Mouse (Mus musculus) lung, adult 10 weeks (tissue): ENCODE measurements around the gene Cyp2c65. TPM values are rescaled to one million over a fixed set of nuclear protein-coding genes. Genes with fewer than 3 reads are reported as not detected.

Source experiments
- polyA plus RNA-seq: library from polyadenylated mRNA; stranded (reverse); fragments of 350-450 nt; fragmentation: Illumina TruSeq; extraction: RNeasy Lipid Tissue Mini Kit (QIAGEN cat#74804); gene quantifications from one replicate; pipeline ENCODE4 v1.2.3, GENCODE M21; 2014; ENCODE audit warnings: low read depth, low replicate concordance; ENCODE audit not compliant: insufficient read depth

Gene Cyp2c65
- not detected for polyA plus RNA-seq

GRCm38 (mm10) chr19:39060719-39061118 is at the start of gene Cyp2c65:
Gene Cyp2c65 (plus strand): TSS chr19:39061015.

GRCm38 (mm10) chr19:39113644-39114043 is 52.8 kb downstream of the Cyp2c65 start, which contains the start of gene Cyp2c66:
Gene Cyp2c66 (plus strand): TSS chr19:39113898.

Other genes starting within 250 kb of the Cyp2c65 start
- 4.0 TPM for gene Noc3l, start 241.8 kb upstream of the Cyp2c65 start, polyA plus RNA-seq
- 3.6 TPM for gene Tbc1d12, start 224.4 kb upstream of the Cyp2c65 start, polyA plus RNA-seq
- 0.97 TPM for gene Hells, start 130.1 kb upstream of the Cyp2c65 start, polyA plus RNA-seq
- gene Cyp2c55, start 54.0 kb upstream of the Cyp2c65 start, polyA plus RNA-seq: 0.15 TPM
- not detected for gene Cyp2c66, start 52.9 kb downstream of the Cyp2c65 start, polyA plus RNA-seq
- not detected for gene Cyp2c29, start 208.4 kb downstream of the Cyp2c65 start, polyA plus RNA-seq